Comparison of ENCODE assay signal across 8 mouse cellular contexts in genomic region chr4:129696158-129696985, GRCm38 (mm10). TPM values are rescaled to one million over a fixed set of nuclear protein-coding genes. Genes with fewer than 3 reads are reported as not detected.
DNase-seq lines count a peak whose midpoint lies in the region; ATAC-seq and TF ChIP-seq lines count a peak whose summit lies in the region.

TSS of gene Tmem39b (minus strand) at chr4:129696838.

- H3K9me3 ChIP-seq in ES-E14 (ENCODE audit: control insufficient read depth, insufficient read depth, low read depth, low read length) = no peaks in the 10 kb centered on the region
- no peaks in the 10 kb centered on the region for H3K9me3 ChIP-seq in forebrain, embryonic 16.5 days (ENCODE audit: control insufficient read depth, low read length)
- H3K9me3 ChIP-seq in lung, embryonic 14.5 days (ENCODE audit: low read depth, low read length) = no peaks in the 10 kb centered on the region

- H3K27ac ChIP-seq in ES-E14 (ENCODE audit: insufficient read depth, low read depth, low read length, poor library complexity, severe bottlenecking) = peak within 1 kb of the TSS; percentile 86
- H3K27ac ChIP-seq in forebrain, embryonic 16.5 days (ENCODE audit: low read length) = peak within 1 kb of the TSS; percentile 96
- H3K27ac ChIP-seq in layer of hippocampus, adult 2 months = peak within 1 kb of the TSS; percentile 94
- H3K27ac ChIP-seq in lung, embryonic 14.5 days (ENCODE audit: low read depth) = peak within 1 kb of the TSS; percentile 90
- peak within 1 kb of the TSS; percentile 65 for H3K27ac ChIP-seq in olfactory bulb, adult 2 months (ENCODE audit: insufficient read depth, low read depth, low read length)
- H3K27ac ChIP-seq in thymus, adult 2 months (ENCODE audit: control insufficient read depth, insufficient read depth, low read length) = peak within 1 kb of the TSS; percentile 57; the same call in 1 of the 2 replicates

- peak within 1 kb of the TSS; percentile 97 for H3K9ac ChIP-seq in ES-E14 (ENCODE audit: insufficient read depth, low read depth, low read length, poor library complexity, severe bottlenecking)
- peak within 1 kb of the TSS; percentile 86 for H3K9ac ChIP-seq in forebrain, embryonic 16.5 days (replicated peaks; ENCODE audit: low read depth, low read length)
- H3K9ac ChIP-seq in lung, embryonic 14.5 days = peak within 1 kb of the TSS; percentile 75

- under 1% methylated on average over 45 of the region's 57 CpGs for WGBS in forebrain, embryonic 16.5 days
- under 1% methylated on average over 57 of the region's 57 CpGs for WGBS in lung, embryonic 14.5 days
- 1% methylated on average over 57 of the region's 57 CpGs for WGBS in olfactory bulb, adult 2 months
- under 1% methylated on average over 57 of the region's 57 CpGs for WGBS in thymus, adult 2 months

- peak; percentile 41; the same call in 1 of the 2 replicates for TF ChIP-seq POLR2A in olfactory bulb, adult 2 months (IDR thresholded peaks at IDR 0.05; ENCODE audit: insufficient read depth, low read depth, low read length)
- TF ChIP-seq POLR2A in thymus, adult 2 months (IDR thresholded peaks at IDR 0.05; ENCODE audit: control insufficient read depth, extremely low read depth, insufficient read depth, low read length, poor library complexity) = peak; percentile 43; the same call in 1 of the 2 replicates

- H3K4me3 ChIP-seq in ES-E14 (ENCODE audit: insufficient read depth in 1 of 2, low read depth in 1 of 2, low read length in 2 of 2, poor library complexity in 1 of 2, severe bottlenecking in 1 of 2) = peak within 1 kb of the TSS; percentile 73 to 97
- H3K4me3 ChIP-seq in forebrain, embryonic 16.5 days (replicated peaks; ENCODE audit: low read length) = peak within 1 kb of the TSS; percentile 75
- H3K4me3 ChIP-seq in layer of hippocampus, adult 2 months = peak within 1 kb of the TSS; percentile 67
- peak within 1 kb of the TSS; percentile 69 for H3K4me3 ChIP-seq in lung, embryonic 14.5 days (ENCODE audit: low read depth, low read length)
- peak within 1 kb of the TSS; percentile 83 for H3K4me3 ChIP-seq in olfactory bulb, adult 2 months (ENCODE audit: insufficient read depth, low read depth, low read length)
- H3K4me3 ChIP-seq in thymus, adult 2 months (ENCODE audit: control insufficient read depth, insufficient read depth, low read length) = peak within 1 kb of the TSS; percentile 93

- in situ Hi-C loops in ES-E14 (cut with MboI; ENCODE audit: low sequenced_read_pairs in 2 of 2, unreplicated experiment in 2 of 2) = no loop called here

- peak within 1 kb of the TSS; percentile 63 for H3K4me2 ChIP-seq in forebrain, embryonic 16.5 days (ENCODE audit: low read length)
- H3K4me2 ChIP-seq in lung, embryonic 14.5 days = peak within 1 kb of the TSS; percentile 70

- intact Hi-C loops in heart, postnatal 36 days (cut with DNase I) = loop anchor here (1.0 kb wide), 1 partner anchor 24 kb away; the partner anchor contains the start of gene Kpna6

- ATAC-seq in forebrain, embryonic 16.5 days = peak; percentile 91
- ATAC-seq in lung, embryonic 14.5 days (ENCODE audit: insufficient read depth) = peak; percentile 90

- peaks cover 2% of the 10 kb centered on the region; the same call in 1 of the 2 replicates for H3K36me3 ChIP-seq in ES-E14 (ENCODE audit: control insufficient read depth, insufficient read depth, low read length, poor library complexity, severe bottlenecking)
- peaks cover 16% of the 10 kb centered on the region for H3K36me3 ChIP-seq in forebrain, embryonic 16.5 days (ENCODE audit: control insufficient read depth, insufficient read depth)
- H3K36me3 ChIP-seq in lung, embryonic 14.5 days (ENCODE audit: insufficient read depth) = peaks cover 28% of the 10 kb centered on the region
- peaks cover 9% of the 10 kb centered on the region; the same call in 1 of the 2 replicates for H3K36me3 ChIP-seq in thymus, adult 2 months (ENCODE audit: control insufficient read depth, insufficient read depth, low read length)

- no peaks in the 10 kb centered on the region for H3K27me3 ChIP-seq in forebrain, embryonic 16.5 days (replicated peaks; ENCODE audit: control insufficient read depth, insufficient read depth, low read length)
- no peaks in the 10 kb centered on the region for H3K27me3 ChIP-seq in lung, embryonic 14.5 days (ENCODE audit: insufficient read depth, low read length)
- H3K27me3 ChIP-seq in thymus, adult 2 months (ENCODE audit: control insufficient read depth, insufficient read depth, low read length) = no peaks in the 10 kb centered on the region

- H3K4me1 ChIP-seq in ES-E14 (ENCODE audit: control insufficient read depth in 2 of 2, insufficient read depth in 2 of 2, low read length in 2 of 2, poor library complexity in 1 of 2) = 0 out of 4 replicates have a peak, but pooled peaks cover 0 to 2% of the 10 kb centered on the region in 2 experiments
- peaks cover 18% of the 10 kb centered on the region for H3K4me1 ChIP-seq in forebrain, embryonic 16.5 days (replicated peaks; ENCODE audit: control insufficient read depth, insufficient read depth, low read length)
- H3K4me1 ChIP-seq in lung, embryonic 14.5 days (ENCODE audit: insufficient read depth) = 0 out of 2 replicates have a peak, but pooled peaks cover 5% of the 10 kb centered on the region
- H3K4me1 ChIP-seq in olfactory bulb, adult 2 months (ENCODE audit: control insufficient read depth, insufficient read depth, low read length) = peaks cover 7% of the 10 kb centered on the region; the same call in 1 of the 2 replicates
- H3K4me1 ChIP-seq in thymus, adult 2 months (replicated peaks; ENCODE audit: control insufficient read depth, insufficient read depth, low read length) = peaks cover 10% of the 10 kb centered on the region

- peak; percentile 83 for DNase-seq in ES-E14 (ENCODE audit: low read depth, low spot score)
- peak; percentile 90 for DNase-seq in cerebellum, adult 11-12 months
- peak; percentile 89 to 92 for DNase-seq in heart, postnatal 36 days
- DNase-seq in layer of hippocampus, adult 2 months (ENCODE audit: low spot score in 2 of 2) = peak; percentile 90 to 92
- DNase-seq in lung, embryonic 14.5 days = peak; percentile 96
- peak; percentile 86 for DNase-seq in thymus, adult 2 months

- no peak for TF ChIP-seq CTCF in layer of hippocampus, adult 2 months (conservative IDR thresholded peaks at IDR 0.05)
- TF ChIP-seq CTCF in lung, embryonic 14.5 days (IDR thresholded peaks at IDR 0.05; ENCODE audit: low read depth) = no peak
- TF ChIP-seq CTCF in olfactory bulb, adult 2 months (IDR thresholded peaks at IDR 0.05; ENCODE audit: insufficient read depth, low read depth, low read length) = no peak
- peak; percentile 30; the same call in 1 of the 2 replicates for TF ChIP-seq CTCF in thymus, adult 2 months (IDR thresholded peaks at IDR 0.05; ENCODE audit: borderline replicate concordance, control insufficient read depth, extremely low read depth, insufficient read depth, low read length, poor library complexity)

TF ChIP-seq in ES-E14, 5 proteins besides CTCF, POLR2A, EP300 and RAD21:
- 0 out of 2 replicates have a peak, but pooled peaks have one; percentile 52 for TF ChIP-seq HCFC1 (IDR thresholded peaks at IDR 0.05; ENCODE audit: borderline replicate concordance, insufficient read depth, low read length)
- TF ChIP-seq CHD2 (IDR thresholded peaks at IDR 0.05; ENCODE audit: low read depth, low read length) = no peak

RNA-seq across cellular contexts. Expression of gene Tmem39b, which starts in this region (rescaled TPM):
- total RNA-seq in ES-E14 (2012; rRNA removed) = 15.8 and 16.9 TPM in 2 replicates
- 16.1 and 25.0 TPM in 2 replicates for polyA plus RNA-seq in forebrain, embryonic 16.5 days (2015; fragmentation: Nextera tagmentation; extraction: Ambion mirVana)
- 1 to 10 TPM; 4.1 to 4.7 TPM for total RNA-seq in heart, postnatal 36 days (2021)
- total RNA-seq in layer of hippocampus, adult 2 months (2021) = 10 to 100 TPM; 14.6 TPM
- 28.7 TPM in 2 replicates for polyA plus RNA-seq in lung, embryonic 14.5 days (2014; fragmentation: Nextera tagmentation; extraction: Ambion mirVana)
- polyA plus RNA-seq in olfactory bulb, adult 2 months (2012; ENCODE audit: insufficient read depth, insufficient read length, low replicate concordance, missing spikeins) = not detected in 2 replicates
- 68.1 and 69.6 TPM in 2 replicates for polyA plus RNA-seq in thymus, adult 2 months (2012; rRNA removed)

Comparison
In these comparisons a context has a peak if more than half of its experiments do, and no peak if none do; other contexts are left out.
1. Peak in every context shown above with its lines: DNase-seq, ATAC-seq, H3K4me3 ChIP-seq and H3K27ac ChIP-seq.
2. RNA of gene Tmem39b (polyA plus RNA-seq): 68.1 to 69.6 TPM in thymus, adult 2 months, 28.7 TPM in lung, embryonic 14.5 days and 16.1 to 25.0 TPM in forebrain, embryonic 16.5 days; not detected in olfactory bulb, adult 2 months; every median in the first group is over 10 times any median in the second.